ENCODE assay signal across 31 mouse cellular contexts in genomic region chr5:77481811-77482210, GRCm38 (mm10).
"Had no signal": no experiment of that assay in that cellular context is flagged by ENCODE, and none has a peak within 500 bp of the region (broad histone marks: within the 10 kb centered on the region; RNA-seq: fewer than 3 reads in every experiment).

No protein-coding gene starts in this region.

- H3K4me1 ChIP-seq: limb, embryonic 12.5 days; liver, embryonic 12.5 days; liver, embryonic 13.5 days; liver, embryonic 15.5 days; lung, embryonic 15.5 days; megakaryocyte, embryonic 14.5 days; midbrain, embryonic 10.5 days; midbrain, embryonic 12.5 days; midbrain, embryonic 13.5 days; midbrain, embryonic 15.5 days had no signal

- ATAC-seq: liver, embryonic 12.5 days; liver, postnatal 0 days; lung, postnatal 0 days; midbrain, embryonic 13.5 days; midbrain, embryonic 15.5 days; midbrain, embryonic 16.5 days had no signal

- H3K4me2 ChIP-seq: limb, embryonic 12.5 days; limb, embryonic 13.5 days; limb, embryonic 15.5 days; liver, embryonic 11.5 days; liver, embryonic 12.5 days; liver, embryonic 13.5 days; liver, embryonic 15.5 days; lung, embryonic 14.5 days; lung, embryonic 15.5 days; midbrain, embryonic 11.5 days; midbrain, embryonic 12.5 days; midbrain, embryonic 13.5 days; midbrain, embryonic 15.5 days had no signal

- H3K9me3 ChIP-seq: limb, embryonic 10.5 days; limb, embryonic 12.5 days; limb, embryonic 13.5 days; limb, embryonic 15.5 days; liver, embryonic 12.5 days; liver, embryonic 13.5 days; liver, embryonic 15.5 days; lung, embryonic 15.5 days; midbrain, embryonic 10.5 days; midbrain, embryonic 12.5 days; midbrain, embryonic 13.5 days; midbrain, embryonic 15.5 days had no signal

- H3K36me3 ChIP-seq: limb, embryonic 10.5 days; limb, embryonic 12.5 days; limb, embryonic 13.5 days; limb, embryonic 15.5 days; liver, embryonic 12.5 days; liver, embryonic 13.5 days; liver, embryonic 15.5 days; lung, embryonic 15.5 days; midbrain, embryonic 10.5 days; midbrain, embryonic 12.5 days; midbrain, embryonic 13.5 days; midbrain, embryonic 15.5 days had no signal

- H3K9ac ChIP-seq: limb, embryonic 12.5 days; limb, embryonic 13.5 days; limb, embryonic 15.5 days; liver, embryonic 12.5 days; liver, embryonic 13.5 days; liver, embryonic 14.5 days; liver, embryonic 15.5 days; liver, postnatal 0 days; lung, embryonic 14.5 days; lung, embryonic 15.5 days; midbrain, embryonic 12.5 days; midbrain, embryonic 13.5 days; midbrain, embryonic 15.5 days had no signal

- DNase-seq: left cerebral cortex, postnatal 4 days; liver; liver, embryonic 13.5 days; liver, postnatal 0 days; lung, adult 18-20 months; lung, adult 2 months; lung, embryonic 14.5 days; lung, postnatal 10 days; lung, postnatal 14 days; lung, postnatal 36 days; lung, postnatal 4 days; midbrain, embryonic 14.5 days had no signal

- H3K27ac ChIP-seq: limb, embryonic 10.5 days; limb, embryonic 12.5 days; limb, embryonic 13.5 days; limb, embryonic 15.5 days; liver, embryonic 12.5 days; liver, embryonic 13.5 days; liver, embryonic 14.5 days; liver, embryonic 15.5 days; lung, embryonic 15.5 days; macrophage; midbrain, embryonic 10.5 days; midbrain, embryonic 12.5 days; midbrain, embryonic 13.5 days; midbrain, embryonic 15.5 days had no signal

- H3K27me3 ChIP-seq: limb, embryonic 12.5 days; limb, embryonic 13.5 days; limb, embryonic 15.5 days; liver, embryonic 12.5 days; liver, embryonic 13.5 days; liver, embryonic 15.5 days; lung, embryonic 15.5 days; megakaryocyte, embryonic 14.5 days; midbrain, embryonic 13.5 days; midbrain, embryonic 15.5 days had no signal

- H3K4me3 ChIP-seq: limb, embryonic 10.5 days; limb, embryonic 12.5 days; limb, embryonic 13.5 days; limb, embryonic 15.5 days; liver, embryonic 12.5 days; liver, embryonic 13.5 days; liver, embryonic 15.5 days; lung, embryonic 15.5 days; megakaryocyte, embryonic 14.5 days; midbrain, embryonic 10.5 days; midbrain, embryonic 12.5 days; midbrain, embryonic 13.5 days; midbrain, embryonic 15.5 days; myocyte had no signal
